Mouse (Mus musculus) neural tube, embryonic 11.5 days (tissue): ENCODE measurements around the gene App. TPM values are rescaled to one million over a fixed set of nuclear protein-coding genes. Genes with fewer than 3 reads are reported as not detected.
A peak's percentile ranks its signal among the peaks of the same experiment; 100 is the strongest.

Source experiments
- ATAC-seq: fragments of 200-750 bp; cut with Nextera tagmentation; 2 replicates; pipeline ENCODE4 v1.8.0; 2017; ENCODE audit warnings: moderate number of reproducible peaks, mild to moderate bottlenecking, moderate TSS enrichment, moderate library complexity; ENCODE audit not compliant: insufficient read depth, low FRiP score, low TSS enrichment
- DNase-seq: peaks from one replicate; pipeline ENCODE4 v3.0.0-alpha.2; 2015; ENCODE audit warnings: low spot score
- H3K27ac ChIP-seq: fragments of 300-500 bp; sonication (generic); 2 replicates; pipeline ENCODE4 v1.5.1; 2014; ENCODE audit warnings: low read depth, mild to moderate bottlenecking, low read length
- H3K27me3 ChIP-seq: fragments of 300-500 bp; sonication (generic); 2 replicates; pipeline ENCODE4 v1.6.1; 2014; ENCODE audit warnings: mild to moderate bottlenecking, low read length, mixed read lengths; ENCODE audit not compliant: control insufficient read depth, insufficient read depth
- H3K36me3 ChIP-seq: fragments of 300-500 bp; sonication (generic); 2 replicates; pipeline ENCODE4 v1.6.1; 2014; ENCODE audit warnings: mild to moderate bottlenecking, low read length, moderate library complexity, mixed read lengths; ENCODE audit not compliant: control insufficient read depth, insufficient read depth
- H3K4me1 ChIP-seq: fragments of 300-500 bp; sonication (generic); 2 replicates; pipeline ENCODE4 v1.6.1; 2014; ENCODE audit warnings: low read length, mixed read lengths; ENCODE audit not compliant: control insufficient read depth, insufficient read depth
- H3K4me2 ChIP-seq: fragments of 300-500 bp; sonication (generic); 2 replicates; pipeline ENCODE4 v1.6.1; 2014; ENCODE audit warnings: low read depth, mild to moderate bottlenecking, moderate library complexity
- H3K4me3 ChIP-seq: fragments of 300-500 bp; sonication (generic); 2 replicates; pipeline ENCODE4 v1.5.1; 2014; ENCODE audit warnings: low read depth, low read length
- H3K9ac ChIP-seq: fragments of 300-500 bp; sonication (generic); 2 replicates; pipeline ENCODE4 v1.6.1; 2014; ENCODE audit warnings: mild to moderate bottlenecking, low read length
- H3K9me3 ChIP-seq: fragments of 300-500 bp; sonication (generic); 2 replicates; pipeline ENCODE4 v1.6.1; 2016; ENCODE audit warnings: low read length; ENCODE audit not compliant: control insufficient read depth
- WGBS: fragments of 180-500 bp; shearing (Covaris S2); extraction: QIAGEN DNeasy Blood & Tissue Kit; methylation state at CpG from one replicate; pipeline ENCODE4 v1.1.7; 2014; 5-methylcytosine and 5-hydroxymethylcytosine counted together
- polyA plus RNA-seq: library from polyadenylated mRNA; unstranded; fragments of >200 nt; fragmentation: Nextera tagmentation; extraction: Ambion mirVana; gene quantifications from 2 replicates; pipeline ENCODE4 v1.2.1, GENCODE M21; 2014

The App gene
- polyA plus RNA-seq, 1 experiment from 2014 or later = 210 TPM

DNA sequence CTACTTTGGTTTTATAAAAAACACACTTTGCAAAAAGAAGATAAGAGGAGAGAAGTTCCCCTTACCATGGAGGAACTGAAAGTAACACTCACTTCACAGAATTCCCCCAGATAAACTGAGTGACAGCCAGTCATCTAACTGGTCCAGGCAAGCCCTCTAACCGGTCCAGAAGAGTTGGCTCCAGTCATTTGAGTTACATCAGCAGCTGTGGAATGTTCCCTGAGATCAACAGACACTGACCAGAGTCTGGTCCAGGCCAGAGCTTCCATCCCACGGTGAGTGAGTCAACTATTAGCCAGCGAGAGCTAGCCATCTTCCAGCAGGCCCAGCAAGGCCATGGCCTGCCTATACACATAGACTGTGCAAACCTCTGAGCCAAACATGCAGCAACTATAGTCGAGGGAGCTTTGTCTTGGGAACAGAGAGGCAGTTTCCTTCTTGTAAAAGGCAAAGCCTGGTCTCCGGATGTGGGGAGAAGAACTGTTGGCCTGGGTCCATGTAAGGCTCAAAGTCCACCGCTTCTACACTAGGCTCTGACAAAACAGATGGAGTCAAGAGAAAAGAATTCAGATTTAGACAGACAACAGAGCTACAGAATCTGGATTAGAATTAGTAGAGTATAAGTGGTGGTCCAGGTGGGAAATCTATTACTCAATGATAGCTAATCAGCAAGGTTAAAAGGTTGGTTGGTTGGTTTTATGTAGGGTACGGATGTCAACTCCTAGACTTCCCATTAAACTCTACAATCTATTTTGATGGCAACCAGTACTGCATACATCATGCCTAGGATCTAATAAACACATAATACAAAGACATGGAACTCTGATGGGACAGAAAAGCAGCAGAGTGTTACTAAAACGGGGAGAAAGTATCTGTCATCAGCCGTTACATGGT is 24.7 kb downstream of the App start:
- Histone ChIP-seq H3K9me3 (no peaks in the 10 kb centered on the region), H3K36me3 (no peaks in the 10 kb centered on the region), H3K27me3 (no peaks in the 10 kb centered on the region), H3K4me2 (no peak overlapping the region), H3K4me1 (peaks cover 9% of the 10 kb centered on the region; the same call in 1 of the 2 replicates), H3K9ac (no peak overlapping the region), H3K27ac (no peak overlapping the region), H3K4me3 (no peak overlapping the region)
- DNase-seq = no peak
- WGBS = 87% methylated on average over 9 of the region's 9 CpGs
- ATAC-seq = no peak

DNA sequence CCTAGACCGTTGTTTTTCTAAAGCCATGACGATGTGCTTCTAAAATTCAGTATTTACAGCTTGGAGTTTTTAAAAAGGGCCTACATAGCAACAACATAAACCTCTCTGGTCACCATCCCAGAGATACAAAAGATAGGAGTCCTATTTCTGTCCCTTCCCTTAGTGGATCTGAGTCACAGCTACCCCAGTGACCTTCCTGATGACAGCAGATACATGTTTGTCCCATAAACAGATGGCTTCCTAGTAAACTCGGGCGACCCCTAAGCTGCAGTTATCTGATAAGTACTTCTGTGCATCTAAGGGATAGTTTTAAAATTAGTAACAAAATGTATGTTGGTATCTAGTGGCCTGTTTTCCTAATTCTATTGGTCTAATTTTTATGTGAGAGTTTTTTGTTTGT is 26.1 kb downstream of the App start:
- Histone ChIP-seq H3K27ac (no peak overlapping the region), H3K9me3 (no peaks in the 10 kb centered on the region), H3K27me3 (no peaks in the 10 kb centered on the region), H3K4me3 (no peak overlapping the region), H3K4me1 (peaks cover 9% of the 10 kb centered on the region; the same call in 1 of the 2 replicates), H3K4me2 (no peak overlapping the region), H3K36me3 (no peaks in the 10 kb centered on the region), H3K9ac (no peak overlapping the region)
- ATAC-seq (no peak), DNase-seq (no peak)
- 89% methylated on average over 4 of the region's 4 CpGs for WGBS

DNA sequence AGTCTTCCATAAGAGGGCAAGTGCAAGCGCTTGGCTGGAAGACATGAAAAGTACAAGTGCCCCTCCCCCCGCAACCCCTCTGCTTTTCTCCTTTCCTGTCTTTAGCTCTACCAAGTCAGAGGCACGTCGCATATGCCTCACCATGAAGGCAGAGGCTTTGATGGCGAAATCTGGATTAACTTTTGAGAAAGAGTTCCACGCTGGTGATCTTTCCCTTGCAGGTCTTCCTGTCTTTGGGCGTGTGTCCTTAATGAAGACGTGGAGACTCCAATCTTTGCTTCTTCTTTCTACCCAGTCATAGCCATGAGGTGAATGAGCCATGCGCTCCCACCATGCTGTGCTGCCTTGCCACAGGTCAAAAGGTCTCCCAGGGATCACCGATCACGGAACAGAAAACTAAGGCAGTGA is 27.8 kb downstream of the App start:
- H3K27me3 ChIP-seq = no peaks in the 10 kb centered on the region
- no peak overlapping the region for H3K27ac ChIP-seq
- no peak for ATAC-seq
- WGBS = 72% methylated on average over 11 of the region's 11 CpGs
- H3K9me3 ChIP-seq = no peaks in the 10 kb centered on the region
- no peak overlapping the region for H3K4me2 ChIP-seq
- H3K9ac ChIP-seq = no peak overlapping the region
- H3K36me3 ChIP-seq = no peaks in the 10 kb centered on the region
- DNase-seq = no peak
- H3K4me3 ChIP-seq = no peak overlapping the region
- H3K4me1 ChIP-seq = peaks cover 1% of the 10 kb centered on the region; the same call in 1 of the 2 replicates

DNA sequence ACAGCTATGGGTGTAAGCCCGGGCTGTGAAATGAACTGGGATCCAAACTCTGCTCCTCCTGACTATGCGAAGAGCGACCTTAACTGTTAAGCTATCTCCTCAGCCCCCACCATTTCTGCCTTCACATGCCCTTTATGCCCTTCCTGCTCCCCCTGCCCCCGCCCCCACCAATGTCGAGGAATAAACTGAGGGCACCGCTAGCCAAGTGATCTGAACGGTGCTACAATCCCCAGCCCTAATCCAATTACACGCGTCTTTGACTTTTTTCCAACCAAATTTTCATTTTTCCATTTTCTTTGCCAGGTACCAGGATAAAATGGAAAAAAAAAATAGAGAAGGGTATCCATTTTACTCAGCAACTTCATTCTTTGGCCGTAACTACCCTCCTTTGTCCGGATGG is 28.2 kb downstream of the App start:
- H3K4me1 ChIP-seq = no peaks in the 10 kb centered on the region
- no peak overlapping the region for H3K4me3 ChIP-seq
- WGBS = 86% methylated on average over 11 of the region's 11 CpGs
- H3K4me2 ChIP-seq = no peak overlapping the region
- no peak overlapping the region for H3K9ac ChIP-seq
- no peak overlapping the region for H3K27ac ChIP-seq
- 0 out of 2 replicates have a peak, but pooled peaks have one; percentile 13 for ATAC-seq
- no peaks in the 10 kb centered on the region for H3K36me3 ChIP-seq
- DNase-seq = no peak
- no peaks in the 10 kb centered on the region for H3K9me3 ChIP-seq
- no peaks in the 10 kb centered on the region for H3K27me3 ChIP-seq

DNA sequence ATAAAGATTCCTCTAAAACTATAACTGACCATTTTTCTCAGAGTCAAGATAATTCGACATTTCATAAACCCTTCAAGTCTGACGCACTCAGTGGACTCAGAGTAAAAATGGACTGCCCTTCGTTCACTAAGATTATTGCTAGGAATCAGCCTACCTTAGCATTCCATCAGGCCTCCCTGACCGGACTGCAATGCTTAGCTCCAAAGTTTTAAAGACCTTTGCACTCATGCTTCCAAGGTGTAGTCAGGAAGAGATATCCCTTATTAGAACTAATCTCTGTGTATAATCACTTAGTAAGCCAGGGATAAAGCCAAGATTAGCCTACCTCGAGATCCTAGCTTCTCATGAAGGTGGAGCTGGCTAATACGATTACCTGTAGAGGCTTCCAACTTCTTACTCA is 29.2 kb downstream of the App start:
- Histone ChIP-seq H3K9ac (no peak overlapping the region), H3K27ac (no peak overlapping the region), H3K4me2 (no peak overlapping the region), H3K9me3 (no peaks in the 10 kb centered on the region), H3K4me1 (peaks cover under 1% of the 10 kb centered on the region; the same call in 1 of the 2 replicates), H3K27me3 (no peaks in the 10 kb centered on the region), H3K4me3 (no peak overlapping the region), H3K36me3 (no peaks in the 10 kb centered on the region)
- DNase-seq = no peak
- 94% methylated on average over 6 of the region's 6 CpGs for WGBS
- ATAC-seq = no peak

DNA sequence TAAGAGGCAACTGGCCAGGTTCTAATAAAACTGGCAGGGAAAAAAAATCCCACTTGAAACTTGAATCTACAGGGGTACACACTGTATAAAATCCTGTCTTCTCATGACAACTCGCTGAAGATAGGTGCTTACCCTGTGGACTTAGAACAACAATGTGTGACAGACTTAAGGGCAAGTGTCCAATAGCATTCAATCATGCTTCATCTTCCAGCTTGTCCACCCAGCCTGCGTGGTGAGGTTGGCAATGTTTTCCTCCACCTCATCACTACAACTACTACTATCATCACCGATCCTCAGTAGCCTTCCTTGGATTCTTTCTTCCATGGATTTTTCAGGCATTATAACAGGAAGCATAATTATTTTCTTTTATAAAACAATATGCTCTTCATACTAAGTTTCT is 29.7 kb downstream of the App start:
- ATAC-seq (no peak), DNase-seq (no peak)
- no peak overlapping the region for H3K4me2 ChIP-seq
- WGBS = 92% methylated on average over 3 of the region's 3 CpGs
- H3K9ac ChIP-seq = no peak overlapping the region
- H3K4me1 ChIP-seq = peaks cover 4% of the 10 kb centered on the region; the same call in 1 of the 2 replicates
- no peaks in the 10 kb centered on the region for H3K9me3 ChIP-seq
- no peak overlapping the region for H3K4me3 ChIP-seq
- no peak overlapping the region for H3K27ac ChIP-seq
- no peaks in the 10 kb centered on the region for H3K27me3 ChIP-seq
- no peaks in the 10 kb centered on the region for H3K36me3 ChIP-seq

DNA sequence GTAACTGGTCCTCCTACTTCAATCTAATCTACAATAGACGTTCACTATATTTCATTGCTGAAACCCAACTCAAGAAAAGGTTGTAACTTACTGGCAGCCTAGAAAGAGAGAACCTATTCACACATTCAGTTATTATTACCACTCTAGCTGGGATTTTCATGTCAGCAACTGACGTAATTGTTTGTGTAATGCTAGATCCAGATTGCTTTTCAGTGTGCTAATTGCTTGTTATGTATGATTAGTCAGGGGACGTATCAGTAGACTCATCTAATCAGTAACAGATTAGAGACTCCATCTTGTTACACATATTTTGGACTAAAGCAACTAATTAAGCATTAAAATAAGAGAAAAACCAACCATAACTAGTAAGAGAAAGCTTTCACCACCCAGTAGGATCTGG is 30.4 kb downstream of the App start:
- no peaks in the 10 kb centered on the region for H3K9me3 ChIP-seq
- peaks cover 4% of the 10 kb centered on the region; the same call in 1 of the 2 replicates for H3K4me1 ChIP-seq
- no peaks in the 10 kb centered on the region for H3K36me3 ChIP-seq
- no peak overlapping the region for H3K27ac ChIP-seq
- 88% methylated on average over 3 of the region's 3 CpGs for WGBS
- no peaks in the 10 kb centered on the region for H3K27me3 ChIP-seq
- no peak for ATAC-seq
- DNase-seq = no peak
- H3K9ac ChIP-seq = no peak overlapping the region
- no peak overlapping the region for H3K4me2 ChIP-seq
- H3K4me3 ChIP-seq = no peak overlapping the region

DNA sequence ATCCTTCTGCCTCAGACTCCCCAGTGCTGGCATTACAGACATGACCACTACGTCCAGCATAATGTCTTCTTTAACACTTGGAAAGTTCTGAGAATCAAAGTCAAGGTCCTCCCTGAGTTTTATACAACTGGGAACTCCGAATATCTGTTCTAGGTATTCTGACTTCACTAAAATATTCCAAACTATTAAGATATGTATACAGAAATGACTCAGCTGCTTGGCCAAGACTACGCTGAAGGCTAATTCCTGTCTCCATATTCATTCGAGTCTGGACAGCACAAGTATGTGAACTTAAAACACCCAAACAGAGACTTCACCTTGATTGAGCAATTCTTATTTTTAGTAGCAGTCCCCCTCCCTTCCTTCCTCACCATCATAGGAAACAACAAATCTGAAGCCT is 32.2 kb downstream of the App start:
- Histone ChIP-seq H3K27ac (no peak overlapping the region), H3K36me3 (no peaks in the 10 kb centered on the region), H3K27me3 (no peaks in the 10 kb centered on the region), H3K4me2 (no peak overlapping the region), H3K4me1 (peaks cover 4% of the 10 kb centered on the region; the same call in 1 of the 2 replicates), H3K9me3 (no peaks in the 10 kb centered on the region), H3K9ac (no peak overlapping the region), H3K4me3 (no peak overlapping the region)
- 86% methylated on average over 4 of the region's 4 CpGs for WGBS
- ATAC-seq (no peak), DNase-seq (no peak)

DNA sequence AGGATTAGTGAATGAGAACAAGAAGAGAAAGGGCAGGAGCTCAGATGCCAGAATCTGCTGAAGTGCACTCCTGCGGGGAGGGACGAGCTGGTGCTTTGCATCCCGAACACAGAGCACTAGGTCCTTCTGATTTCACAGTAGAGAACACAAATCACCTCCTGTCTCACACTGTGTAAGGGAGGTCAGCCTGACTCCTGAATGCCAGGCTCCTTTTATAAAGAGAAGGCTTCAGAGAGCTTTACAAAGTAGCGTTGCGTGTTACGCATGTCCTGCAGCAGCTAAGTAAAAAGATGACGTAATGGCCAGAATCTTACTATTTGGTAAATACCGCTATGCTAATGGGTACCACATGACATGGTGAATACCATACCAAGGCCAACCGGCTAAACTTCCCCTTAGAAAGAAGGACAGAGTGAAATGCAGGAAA is 34.4 kb downstream of the App start:
- Histone ChIP-seq H3K36me3 (no peaks in the 10 kb centered on the region), H3K9me3 (no peaks in the 10 kb centered on the region), H3K4me3 (no peak overlapping the region), H3K27me3 (no peaks in the 10 kb centered on the region), H3K27ac (no peak overlapping the region), H3K9ac (no peak overlapping the region), H3K4me2 (no peak overlapping the region), H3K4me1 (peaks cover 4% of the 10 kb centered on the region; the same call in 1 of the 2 replicates)
- ATAC-seq (peak; percentile 94), DNase-seq (peak; percentile 45)
- 18% methylated on average over 9 of the region's 9 CpGs for WGBS
